Mouse (Mus musculus) testis, adult 2 months (tissue): ENCODE measurements around the gene Tcap. TPM values are rescaled to one million over a fixed set of nuclear protein-coding genes. Genes with fewer than 3 reads are reported as not detected.

Source experiments
- H3K27ac ChIP-seq: fragments of 200-500 bp; 2 replicates; pipeline ENCODE4 v1.5.1; 2012; ENCODE audit warnings: low read depth, low read length; ENCODE audit not compliant: control insufficient read depth, insufficient read depth
- H3K27me3 ChIP-seq: fragments of 200-500 bp; 2 replicates; pipeline ENCODE4 v1.6.1; 2012; ENCODE audit warnings: mild to moderate bottlenecking, low read length, moderate library complexity; ENCODE audit not compliant: control insufficient read depth, insufficient read depth
- H3K36me3 ChIP-seq: fragments of 200-500 bp; 2 replicates; pipeline ENCODE4 v1.6.1; 2012; ENCODE audit warnings: mild to moderate bottlenecking, low read length; ENCODE audit not compliant: control insufficient read depth, insufficient read depth
- H3K4me1 ChIP-seq: fragments of 200-500 bp; 2 replicates; pipeline ENCODE4 v1.6.1; 2012; ENCODE audit warnings: low read length; ENCODE audit not compliant: control insufficient read depth, insufficient read depth
- H3K4me3 ChIP-seq: fragments of 200-500 bp; 2 replicates; pipeline ENCODE4 v1.5.1; 2012; ENCODE audit warnings: low read depth, mild to moderate bottlenecking, low read length, moderate library complexity, mixed read lengths; ENCODE audit not compliant: control insufficient read depth
- CTCF ChIP-seq: fragments of 200-500 bp; IDR thresholded peaks from 2 replicates; pipeline ENCODE4 v1.5.1; 2012; ENCODE audit warnings: low read depth, mild to moderate bottlenecking, inconsistent platforms, low read length, moderate library complexity; ENCODE audit not compliant: control insufficient read depth, insufficient read depth, insufficient replicate concordance
- POLR2A ChIP-seq: fragments of 200-500 bp; IDR thresholded peaks from 2 replicates; pipeline ENCODE4 v1.6.1; 2012; ENCODE audit warnings: low read depth, mild to moderate bottlenecking, inconsistent platforms, low read length, moderate library complexity; ENCODE audit not compliant: control insufficient read depth
- polyA plus RNA-seq: library from polyadenylated mRNA; depleted of rRNA; stranded (reverse); fragments of >200 nt; gene quantifications from 2 replicates; pipeline ENCODE4 v1.2.3, GENCODE M21; 2012; rRNA removed

The Tcap gene
- polyA plus RNA-seq, 1 experiment = not detected

- Histone ChIP-seq H3K4me3 (no peak overlapping the region), H3K27ac (no peak overlapping the region), H3K36me3 (no peaks in the 10 kb centered on the region), H3K27me3 (no peaks in the 10 kb centered on the region), H3K4me1 (no peaks in the 10 kb centered on the region; the same call in none of the 2 replicates)
- TF ChIP-seq POLR2A = no peak
- TF ChIP-seq CTCF = no peak
Measured at GRCm38 (mm10) chr11:98431743-98432502, 48.3 kb downstream of the Tcap start.

Other genes with a start within 250 kb of the Tcap start
- gene Fbxl20, start 233.4 kb upstream of the Tcap start, polyA plus RNA-seq = 8.0 and 8.2 TPM in 2 replicates
- gene Med1, start 190.5 kb upstream of the Tcap start, polyA plus RNA-seq = 41.1 and 53.7 TPM in 2 replicates
- 15.7 and 17.6 TPM in 2 replicates for gene Cdk12, start 180.8 kb upstream of the Tcap start, polyA plus RNA-seq
- gene Neurod2, start 54.2 kb upstream of the Tcap start, polyA plus RNA-seq = not detected in 2 replicates
- 0.58 and 1.1 TPM in 2 replicates for gene Ppp1r1b, start 35.4 kb upstream of the Tcap start, polyA plus RNA-seq
- 24.3 and 26.9 TPM in 2 replicates for gene Stard3, start 25.4 kb upstream of the Tcap start, polyA plus RNA-seq
- gene Pnmt, start 2.6 kb downstream of the Tcap start, polyA plus RNA-seq = 0.35 and 4.7 TPM in 2 replicates
- 4.9 and 6.1 TPM in 2 replicates for gene Pgap3, start 16.7 kb downstream of the Tcap start, polyA plus RNA-seq
- gene Erbb2, start 28.7 kb downstream of the Tcap start, polyA plus RNA-seq = 1.5 and 1.9 TPM in 2 replicates
- gene Mien1, start 55.2 kb downstream of the Tcap start, polyA plus RNA-seq = 53.1 and 68.0 TPM in 2 replicates
- 2.4 and 3.1 TPM in 2 replicates for gene Grb7, start 62.6 kb downstream of the Tcap start, polyA plus RNA-seq
- 0.10 TPM in 2 replicates for gene Ikzf3, start 162.2 kb downstream of the Tcap start, polyA plus RNA-seq
- 274 and 283 TPM in 2 replicates for gene Zpbp2, start 167.3 kb downstream of the Tcap start, polyA plus RNA-seq
- gene Ormdl3, start 203.6 kb downstream of the Tcap start, polyA plus RNA-seq = 96.2 and 111 TPM in 2 replicates
- not detected in 2 replicates for gene Lrrc3c, start 214.5 kb downstream of the Tcap start, polyA plus RNA-seq
- gene Gm12355, start 241.8 kb downstream of the Tcap start, polyA plus RNA-seq = 0.11 and 0.16 TPM in 2 replicates
- gene Gsdma3, start 242.5 kb downstream of the Tcap start, polyA plus RNA-seq = 0.20 TPM in 2 replicates